Mouse (Mus musculus) heart, embryonic 12.5 days (tissue): ENCODE measurements at regions not wholly inside any gene's neighbourhood (a gene's known extent, or its start where the extent isn't known, plus 50 kb on each side); places are given as distances from the start of the nearest gene placed in this dataset.

Source experiments
- ATAC-seq: fragments of 200-750 bp; cut with Nextera tagmentation; 2 replicates; pipeline ENCODE4 v1.8.0; 2017; ENCODE audit warnings: moderate TSS enrichment, moderate library complexity; ENCODE audit not compliant: insufficient number of reproducible peaks, low FRiP score
- H3K27ac ChIP-seq: fragments of 300-500 bp; sonication (generic); 2 replicates; pipeline ENCODE4 v1.5.1; 2016; ENCODE audit warnings: mild to moderate bottlenecking, moderate library complexity; ENCODE audit not compliant: poor library complexity, severe bottlenecking
- H3K27me3 ChIP-seq: fragments of 300-500 bp; sonication (generic); replicated peaks from 2 replicates; pipeline ENCODE4 v1.6.1; 2016; ENCODE audit warnings: mild to moderate bottlenecking, moderate library complexity
- H3K36me3 ChIP-seq: fragments of 300-500 bp; sonication (generic); 2 replicates; pipeline ENCODE4 v1.6.1; 2016; ENCODE audit warnings: mild to moderate bottlenecking, moderate library complexity
- H3K4me1 ChIP-seq: fragments of 300-500 bp; sonication (generic); replicated peaks from 2 replicates; pipeline ENCODE4 v1.6.1; 2016; ENCODE audit warnings: mild to moderate bottlenecking
- H3K4me2 ChIP-seq: fragments of 300-500 bp; sonication (generic); 2 replicates; pipeline ENCODE4 v1.6.1; 2016; ENCODE audit warnings: mild to moderate bottlenecking, moderate library complexity
- H3K4me3 ChIP-seq: fragments of 300-500 bp; sonication (generic); 2 replicates; pipeline ENCODE4 v1.5.1; 2016; ENCODE audit warnings: mild to moderate bottlenecking
- H3K9ac ChIP-seq: fragments of 300-500 bp; sonication (generic); 2 replicates; pipeline ENCODE4 v1.6.1; 2016; ENCODE audit warnings: mild to moderate bottlenecking, moderate library complexity
- H3K9me3 ChIP-seq: fragments of 300-500 bp; sonication (generic); replicated peaks from 2 replicates; pipeline ENCODE4 v1.6.1; 2016; ENCODE audit warnings: mild to moderate bottlenecking, moderate library complexity
- WGBS: fragments of 180-500 bp; shearing (Covaris S2); methylation state at CpG from one replicate; pipeline ENCODE4 v1.1.7; 2016; 5-methylcytosine and 5-hydroxymethylcytosine counted together

DNA sequence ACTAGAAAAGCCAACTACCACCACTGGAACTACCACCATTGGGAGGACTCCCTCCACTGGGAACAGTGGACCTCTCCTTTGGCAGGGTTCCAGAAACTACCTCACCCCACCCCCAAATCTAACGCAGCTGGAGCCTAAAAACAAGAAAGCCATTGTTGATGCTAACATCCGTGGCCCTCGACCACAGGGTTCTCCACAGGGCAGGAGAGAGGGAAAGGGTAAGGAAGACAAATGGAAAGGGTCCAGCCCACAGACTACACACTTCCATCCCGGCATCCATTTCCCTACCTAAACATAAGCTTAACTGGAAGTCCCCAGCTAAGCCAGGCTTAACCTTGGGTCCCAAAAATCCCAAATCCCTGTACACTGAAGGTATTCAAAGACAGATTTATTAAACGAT is 59.0 kb upstream of the Pou3f3 start:
- no peak overlapping the region for H3K4me3 ChIP-seq
- 56% methylated on average over 5 of the region's 5 CpGs for WGBS
- no peak overlapping the region for H3K9ac ChIP-seq
- H3K4me2 ChIP-seq: no peak overlapping the region
- no peak overlapping the region for H3K27ac ChIP-seq
- H3K36me3 ChIP-seq: no peaks in the 10 kb centered on the region
- no peak for ATAC-seq
- H3K27me3 ChIP-seq: no peaks in the 10 kb centered on the region
- H3K4me1 ChIP-seq: peaks cover 4% of the 10 kb centered on the region; the same call in 1 of the 2 replicates
- H3K9me3 ChIP-seq: no peaks in the 10 kb centered on the region
